Mouse (Mus musculus) cortical plate, adult 2 months (tissue): ENCODE data around the gene Fam240b.

Experiments
- CTCF ChIP-seq: fragments of 200-500 bp; IDR thresholded peaks from 2 replicates; pipeline ENCODE4 v1.5.1; 2011; ENCODE audit warnings: mild to moderate bottlenecking, control low read depth, low read length; ENCODE audit not compliant: insufficient read depth; ENCODE audit errors: extremely low read depth
- POLR2A ChIP-seq: fragments of 200-500 bp; IDR thresholded peaks from 2 replicates; pipeline ENCODE4 v1.6.1; 2011; ENCODE audit warnings: mild to moderate bottlenecking, low read length, control low read depth; ENCODE audit not compliant: insufficient read depth; ENCODE audit errors: extremely low read depth

GRCm38 (mm10) chr13:64511616-64512015 lies 14.0 kb upstream of the Fam240b start:
- TF ChIP-seq CTCF (no peak), POLR2A (no peak)
